Mouse (Mus musculus) embryonic facial prominence, embryonic 11.5 days (tissue): ENCODE measurements around the gene Gstp3. TPM values are rescaled to one million over a fixed set of nuclear protein-coding genes. Genes with fewer than 3 reads are reported as not detected.

Source experiments
- ATAC-seq: fragments of 200-750 bp; cut with Nextera tagmentation; replicated peaks from 2 replicates; pipeline ENCODE4 v1.8.0; 2017; ENCODE audit warnings: low read depth; ENCODE audit not compliant: insufficient number of reproducible peaks, low FRiP score, low TSS enrichment
- DNase-seq: peaks from one replicate; pipeline ENCODE4 v3.0.0-alpha.2; 2015; ENCODE audit warnings: low spot score
- H3K27ac ChIP-seq: fragments of 300-500 bp; sonication (generic); replicated peaks from 2 replicates; pipeline ENCODE4 v1.5.1; 2014; ENCODE audit warnings: mild to moderate bottlenecking, low read depth, low read length, control low read depth
- H3K27me3 ChIP-seq: fragments of 300-500 bp; sonication (generic); 2 replicates; pipeline ENCODE4 v1.6.1; 2014; ENCODE audit warnings: mild to moderate bottlenecking, low read length, moderate library complexity, mixed read lengths; ENCODE audit not compliant: control insufficient read depth, insufficient read depth
- H3K36me3 ChIP-seq: fragments of 300-500 bp; sonication (generic); replicated peaks from 2 replicates; pipeline ENCODE4 v1.6.1; 2014; ENCODE audit warnings: low read depth, mild to moderate bottlenecking, low read length, moderate library complexity, mixed read lengths; ENCODE audit not compliant: control insufficient read depth, insufficient read depth
- H3K4me1 ChIP-seq: fragments of 300-500 bp; sonication (generic); 2 replicates; pipeline ENCODE4 v1.6.1; 2014; ENCODE audit warnings: low read length, mixed read lengths; ENCODE audit not compliant: control insufficient read depth, insufficient read depth
- H3K4me2 ChIP-seq: fragments of 300-500 bp; sonication (generic); 2 replicates; pipeline ENCODE4 v1.6.1; 2014; ENCODE audit warnings: low read depth, mild to moderate bottlenecking, control low read depth, low read length, moderate library complexity
- H3K4me3 ChIP-seq: fragments of 300-500 bp; sonication (generic); 2 replicates; pipeline ENCODE4 v1.5.1; 2014; ENCODE audit warnings: low read depth, low read length, control low read depth
- H3K9ac ChIP-seq: fragments of 300-500 bp; sonication (generic); replicated peaks from 2 replicates; pipeline ENCODE4 v1.6.1; 2014; ENCODE audit warnings: mild to moderate bottlenecking, control low read depth, low read length
- H3K9me3 ChIP-seq: fragments of 300-500 bp; sonication (generic); replicated peaks from 2 replicates; pipeline ENCODE4 v1.6.1; 2016; ENCODE audit warnings: mild to moderate bottlenecking, low read length, inconsistent platforms, mixed read lengths; ENCODE audit not compliant: control insufficient read depth
- WGBS: fragments of 180-500 bp; shearing (Covaris S2); extraction: QIAGEN DNeasy Blood & Tissue Kit; methylation state at CpG from one replicate; pipeline ENCODE4 v1.1.7; 2014; 5-methylcytosine and 5-hydroxymethylcytosine counted together
- polyA plus RNA-seq: library from polyadenylated mRNA; unstranded; fragments of >200 nt; fragmentation: Nextera tagmentation; extraction: Ambion mirVana; gene quantifications from 2 replicates; pipeline ENCODE4 v1.2.1, GENCODE M21; 2014

The Gstp3 gene
- polyA plus RNA-seq, 1 experiment from 2014 or later = not detected

DNA sequence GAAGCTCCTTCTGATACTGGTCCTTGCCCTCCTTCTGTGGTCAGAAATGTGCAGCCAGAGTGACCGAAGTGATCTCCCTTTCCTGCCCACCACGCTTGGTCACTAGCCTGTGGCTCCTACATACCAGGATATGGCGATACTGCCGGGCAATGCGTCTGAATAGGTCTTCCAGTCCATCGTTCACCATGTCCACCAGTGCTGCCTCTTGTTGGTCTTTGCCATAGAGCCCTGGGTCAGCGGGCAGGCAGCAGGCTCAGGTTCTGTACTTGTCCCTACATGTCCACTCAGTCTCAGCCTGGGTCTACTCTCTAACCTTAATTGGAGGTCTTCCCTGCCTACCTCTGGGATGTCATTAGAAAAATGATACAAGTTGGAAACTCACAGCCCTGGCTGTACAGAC is 1.4 kb downstream of the Gstp3 start:
- 91% methylated on average over 7 of the region's 7 CpGs for WGBS
- H3K9me3 ChIP-seq = no peaks in the 10 kb centered on the region
- H3K4me1 ChIP-seq = no peaks in the 10 kb centered on the region
- H3K4me3 ChIP-seq = no peak overlapping the region
- no peak overlapping the region for H3K27ac ChIP-seq
- H3K36me3 ChIP-seq = no peaks in the 10 kb centered on the region
- DNase-seq (no peak), ATAC-seq (no peak)
- H3K27me3 ChIP-seq = no peaks in the 10 kb centered on the region
- no peak overlapping the region for H3K4me2 ChIP-seq
- no peak overlapping the region for H3K9ac ChIP-seq

DNA sequence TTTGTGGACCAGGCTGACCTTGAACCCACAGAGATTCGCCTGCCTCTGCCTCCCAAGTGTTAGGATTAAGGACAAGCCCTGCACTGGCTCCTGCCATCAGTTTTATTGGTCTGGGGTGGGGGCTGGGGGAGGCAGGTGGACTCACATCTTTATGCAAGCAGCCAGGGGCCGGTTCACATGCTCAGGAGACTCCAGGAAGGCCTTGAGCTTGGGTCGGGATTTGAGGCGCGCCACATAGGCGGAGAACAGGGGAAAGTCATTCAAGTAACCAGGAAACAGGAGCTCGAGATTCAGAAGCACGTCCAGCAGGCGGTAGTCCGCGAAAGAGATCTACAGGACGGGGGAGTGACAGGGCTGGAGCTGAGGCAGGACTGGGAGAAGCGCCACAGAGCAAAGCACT is 2.0 kb downstream of the Gstp3 start:
- H3K9me3 ChIP-seq = no peaks in the 10 kb centered on the region
- DNase-seq = no peak
- no peak overlapping the region for H3K4me3 ChIP-seq
- no peaks in the 10 kb centered on the region for H3K36me3 ChIP-seq
- 80% methylated on average over 13 of the region's 13 CpGs for WGBS
- no peaks in the 10 kb centered on the region for H3K27me3 ChIP-seq
- no peak for ATAC-seq
- no peak overlapping the region for H3K27ac ChIP-seq
- H3K4me2 ChIP-seq = no peak overlapping the region
- H3K9ac ChIP-seq = no peak overlapping the region
- H3K4me1 ChIP-seq = no peaks in the 10 kb centered on the region

DNA sequence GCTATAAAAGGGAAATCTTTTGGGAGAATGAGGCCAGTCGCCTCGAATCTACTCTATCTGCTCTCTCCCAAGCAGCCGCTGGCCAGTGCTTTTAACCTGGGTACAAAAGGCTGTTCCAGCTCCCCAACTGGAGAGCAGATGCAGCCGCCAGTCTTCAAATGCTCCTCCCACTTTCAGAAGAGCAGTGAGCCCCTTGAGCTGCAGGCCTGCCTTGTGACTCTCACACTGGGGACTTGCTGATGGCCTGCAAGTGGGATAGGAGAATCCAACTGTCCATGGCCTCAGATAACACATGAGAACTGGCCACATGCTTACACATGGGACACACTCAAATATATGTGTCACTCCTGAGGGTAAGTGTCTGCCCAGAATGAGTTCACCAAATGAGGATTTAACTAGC is 2.6 kb downstream of the Gstp3 start:
- no peak for ATAC-seq
- Histone ChIP-seq H3K4me3 (no peak overlapping the region), H3K4me2 (no peak overlapping the region), H3K9ac (no peak overlapping the region), H3K27ac (no peak overlapping the region), H3K36me3 (no peaks in the 10 kb centered on the region), H3K4me1 (no peaks in the 10 kb centered on the region), H3K27me3 (no peaks in the 10 kb centered on the region), H3K9me3 (no peaks in the 10 kb centered on the region)
- DNase-seq = no peak
- 39% methylated on average over 4 of the region's 4 CpGs for WGBS

DNA sequence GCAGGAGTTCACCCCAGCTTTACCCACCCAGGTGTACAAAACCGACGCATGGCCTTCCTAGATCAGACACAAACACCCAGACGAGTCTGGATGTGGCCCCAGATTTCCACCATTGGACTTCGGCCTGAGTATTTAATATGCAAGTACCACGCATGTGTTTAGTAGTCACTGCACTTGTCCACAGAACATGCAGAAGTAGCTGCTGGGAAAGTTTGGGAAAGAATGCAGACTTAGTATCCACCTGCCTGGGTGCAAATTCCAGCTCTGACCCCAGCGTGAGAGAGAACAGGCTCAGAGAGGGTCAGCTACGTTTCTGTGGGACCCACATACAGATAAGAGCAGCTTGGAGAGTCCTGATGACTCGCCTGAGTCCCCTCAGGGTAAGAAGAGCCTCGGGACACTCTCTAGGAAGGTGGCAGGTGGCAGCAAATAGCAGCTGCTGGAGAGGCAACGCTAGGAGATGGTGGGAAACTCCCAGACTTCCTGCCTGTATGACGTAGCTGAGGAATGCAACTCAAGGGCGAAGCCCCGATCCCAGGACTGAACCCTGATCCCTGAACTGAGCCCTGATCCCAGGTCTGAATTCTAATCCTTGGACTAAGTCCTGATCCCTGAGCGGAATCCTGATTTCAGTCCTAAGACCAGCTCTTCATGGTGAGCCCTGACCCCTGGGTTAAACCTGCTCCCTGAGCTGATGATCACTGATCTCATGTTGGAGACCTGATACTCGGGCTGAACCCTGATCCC is 3.2 kb downstream of the Gstp3 start:
- H3K27ac ChIP-seq = no peak overlapping the region
- H3K9me3 ChIP-seq = no peaks in the 10 kb centered on the region
- H3K27me3 ChIP-seq = no peaks in the 10 kb centered on the region
- H3K9ac ChIP-seq = no peak overlapping the region
- H3K4me1 ChIP-seq = no peaks in the 10 kb centered on the region
- DNase-seq = no peak
- H3K4me2 ChIP-seq = no peak overlapping the region
- WGBS = 60% methylated on average over 15 of the region's 15 CpGs
- no peak overlapping the region for H3K4me3 ChIP-seq
- no peaks in the 10 kb centered on the region for H3K36me3 ChIP-seq
- ATAC-seq = no peak

DNA sequence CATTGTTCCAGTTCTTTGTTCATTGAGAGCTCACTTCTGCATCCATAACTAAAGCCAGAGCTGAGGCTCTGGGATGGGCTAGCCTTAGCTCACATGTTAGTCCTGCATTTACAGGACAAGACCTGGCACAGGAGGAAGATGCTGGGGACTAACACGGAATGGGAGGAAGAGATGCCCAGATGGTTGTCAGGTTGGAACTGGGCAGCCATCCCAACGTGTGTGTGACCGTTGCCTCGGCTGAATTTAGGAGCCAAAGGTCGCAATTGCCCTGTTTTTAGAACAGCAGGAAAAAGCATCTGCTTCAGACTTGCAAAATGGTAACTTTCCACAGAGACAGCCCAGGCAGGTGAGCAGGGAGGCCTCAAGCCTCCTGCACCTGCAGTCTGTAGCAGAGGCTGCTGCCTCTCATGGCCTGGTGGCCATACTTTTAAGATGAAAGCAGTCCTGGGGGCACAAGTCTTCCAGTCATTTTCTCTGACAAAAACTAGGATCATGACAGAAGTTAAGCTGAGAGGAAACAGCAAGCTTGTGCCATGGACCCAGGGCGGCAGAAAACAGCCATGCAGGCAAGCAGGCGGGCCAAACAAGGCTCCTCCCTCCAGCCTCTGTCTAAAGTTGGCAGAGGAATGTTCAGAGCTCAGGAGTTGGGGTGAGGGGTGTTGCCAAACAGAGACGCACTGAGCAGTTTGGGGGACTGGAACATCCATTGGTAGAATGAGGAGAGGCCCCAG is 4.0 kb downstream of the Gstp3 start:
- no peaks in the 10 kb centered on the region for H3K4me1 ChIP-seq
- H3K4me3 ChIP-seq = no peak overlapping the region
- no peaks in the 10 kb centered on the region for H3K36me3 ChIP-seq
- H3K4me2 ChIP-seq = no peak overlapping the region
- no peaks in the 10 kb centered on the region for H3K27me3 ChIP-seq
- ATAC-seq = no peak
- H3K9me3 ChIP-seq = no peaks in the 10 kb centered on the region
- 61% methylated on average over 8 of the region's 8 CpGs for WGBS
- no peak for DNase-seq
- H3K27ac ChIP-seq = no peak overlapping the region
- no peak overlapping the region for H3K9ac ChIP-seq

DNA sequence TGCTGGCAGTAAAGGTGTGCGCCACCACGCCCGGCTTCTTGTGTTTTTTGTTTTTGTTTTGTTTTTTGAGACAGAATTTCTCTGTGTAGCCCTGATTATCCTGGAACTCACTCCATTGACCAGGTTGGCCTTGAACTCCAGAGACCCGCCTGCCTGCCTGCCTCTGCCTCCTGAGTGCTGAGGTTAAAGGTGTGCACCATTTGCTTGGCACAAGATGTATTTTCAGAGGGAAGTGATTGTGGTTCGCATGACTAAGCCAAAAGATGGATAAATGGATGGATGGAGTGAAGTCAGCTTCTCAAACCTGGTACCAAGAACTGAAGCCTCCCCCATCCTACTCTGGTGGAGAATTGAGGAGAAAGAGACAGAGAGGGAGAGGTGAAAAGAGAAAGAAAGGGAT is 4.8 kb downstream of the Gstp3 start:
- Histone ChIP-seq H3K27me3 (no peaks in the 10 kb centered on the region), H3K36me3 (no peaks in the 10 kb centered on the region), H3K4me3 (no peak overlapping the region), H3K27ac (no peak overlapping the region), H3K4me1 (no peaks in the 10 kb centered on the region), H3K9me3 (no peaks in the 10 kb centered on the region), H3K4me2 (no peak overlapping the region), H3K9ac (no peak overlapping the region)
- DNase-seq (no peak), ATAC-seq (no peak)
- 82% methylated on average over 5 of the region's 5 CpGs for WGBS

DNA sequence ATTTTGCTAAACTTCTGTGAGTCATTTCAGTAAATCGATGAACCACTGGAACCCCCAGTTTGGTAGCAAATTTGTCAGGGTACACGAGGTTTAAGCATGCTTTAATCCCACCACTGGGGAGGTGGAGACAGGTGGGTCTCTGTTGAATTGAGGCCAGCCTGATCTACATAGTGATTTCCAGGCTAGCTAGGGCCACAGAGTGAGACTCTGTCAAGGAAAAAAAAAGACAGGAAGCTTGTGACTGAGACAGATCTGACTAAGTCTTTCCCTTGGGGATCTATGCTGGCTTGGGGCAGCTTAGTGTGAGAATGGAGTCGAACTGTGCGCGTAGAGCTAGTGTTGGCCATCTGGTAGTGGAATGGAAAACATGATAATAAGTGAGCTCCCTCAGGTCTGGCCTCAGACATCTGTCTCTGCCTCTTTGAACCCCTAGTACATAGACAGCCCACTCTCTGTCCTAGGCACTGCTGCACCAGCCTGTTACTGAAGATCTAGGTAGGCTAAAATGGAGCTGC is 6.8 kb downstream of the Gstp3 start:
- no peak overlapping the region for H3K4me3 ChIP-seq
- no peaks in the 10 kb centered on the region for H3K9me3 ChIP-seq
- no peaks in the 10 kb centered on the region for H3K27me3 ChIP-seq
- no peak overlapping the region for H3K4me2 ChIP-seq
- no peak for DNase-seq
- no peak for ATAC-seq
- H3K4me1 ChIP-seq = no peaks in the 10 kb centered on the region
- WGBS = 77% methylated on average over 5 of the region's 5 CpGs
- no peak overlapping the region for H3K27ac ChIP-seq
- no peaks in the 10 kb centered on the region for H3K36me3 ChIP-seq
- H3K9ac ChIP-seq = no peak overlapping the region
